Mouse (Mus musculus) ES-E14 (cell line): ENCODE results near the gene Taf7l.

ENCODE experiments used
- HCFC1 ChIP-seq: IDR thresholded peaks from 2 replicates; pipeline ENCODE4 v1.6.1; 2012; ENCODE audit warnings: low read length, inconsistent platforms, borderline replicate concordance; ENCODE audit not compliant: insufficient read depth
- ZC3H11A ChIP-seq: IDR thresholded peaks from 2 replicates; pipeline ENCODE4 v1.6.1; 2012; ENCODE audit warnings: low read depth, mild to moderate bottlenecking, inconsistent platforms, low read length, borderline replicate concordance
- ZNF384 ChIP-seq: IDR thresholded peaks from 2 replicates; pipeline ENCODE4 v1.6.1; 2012; ENCODE audit warnings: low read depth, low read length, inconsistent platforms

DNA sequence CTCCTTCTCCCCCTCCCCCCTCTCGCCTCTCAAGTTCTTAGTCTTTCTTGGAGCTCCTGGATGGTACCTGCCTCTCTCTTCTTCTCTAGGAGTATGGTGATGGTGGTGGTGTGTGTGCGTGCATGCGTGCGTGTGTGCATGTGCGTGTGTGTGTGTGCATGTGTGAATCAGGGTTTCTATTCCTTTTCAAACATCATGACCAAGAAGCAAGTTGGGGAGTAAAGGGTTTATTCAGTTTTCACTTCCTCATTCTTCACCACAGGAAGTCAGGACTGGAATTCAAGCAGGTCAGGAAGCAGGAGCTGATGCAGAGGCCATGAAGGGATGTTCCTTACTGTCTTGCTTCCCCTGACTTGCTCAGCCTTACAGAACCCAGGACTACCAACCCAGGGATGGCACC, 52.0 kb downstream of the Taf7l start:
- TF ChIP-seq HCFC1 = no peak
- no peak for TF ChIP-seq ZNF384
- TF ChIP-seq ZC3H11A = no peak
